Mouse (Mus musculus): ENCODE results near the gene Mblac2. TPM values are rescaled to one million over a fixed set of nuclear protein-coding genes. Genes with fewer than 3 reads are reported as not detected.
A peak's percentile ranks its signal among the peaks of the same experiment; 100 is the strongest.

Gene Mblac2
- polyA plus RNA-seq, 1 experiment from 2014 or later: 20.3 TPM

- ATAC-seq: no peak
- no peak overlapping the region for H3K27ac ChIP-seq
- H3K9me3 ChIP-seq: 0 out of 2 replicates have a peak, but pooled peaks cover 2% of the 10 kb centered on the region
- no peak overlapping the region for H3K9ac ChIP-seq (replicated peaks)
- H3K36me3 ChIP-seq: no peaks in the 10 kb centered on the region
- WGBS: 46% methylated on average over 10 of the region's 10 CpGs
- no peaks in the 10 kb centered on the region for H3K27me3 ChIP-seq
- H3K4me2 ChIP-seq (replicated peaks): no peak overlapping the region
- H3K4me3 ChIP-seq (replicated peaks): no peak overlapping the region
- H3K4me1 ChIP-seq (replicated peaks): no peaks in the 10 kb centered on the region
These were observed 32.4 kb downstream of the Mblac2 start for GRCm38 (mm10) chr13:81743391-81744091.

DNA sequence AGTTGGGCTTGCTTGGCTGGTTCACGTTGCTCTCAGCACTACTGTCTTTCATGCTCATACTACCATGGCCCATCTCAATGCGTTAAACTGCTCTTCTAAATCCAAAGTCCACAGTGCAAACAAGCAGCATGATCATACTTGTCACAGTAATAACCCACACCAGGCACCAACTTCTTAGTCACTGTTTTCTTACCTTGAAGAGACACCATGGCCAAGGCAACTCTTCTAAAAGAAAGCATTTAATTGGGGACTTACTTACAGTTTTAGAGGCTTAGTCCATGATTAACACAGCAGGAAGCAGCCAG is 32.9 kb downstream of the Mblac2 start:
- no peaks in the 10 kb centered on the region for H3K36me3 ChIP-seq
- ATAC-seq: no peak
- H3K27ac ChIP-seq: no peak overlapping the region
- H3K27me3 ChIP-seq: no peaks in the 10 kb centered on the region
- no peak overlapping the region for H3K9ac ChIP-seq (replicated peaks)
- H3K4me3 ChIP-seq (replicated peaks): no peak overlapping the region
- H3K4me2 ChIP-seq (replicated peaks): no peak overlapping the region
- 0 out of 2 replicates have a peak, but pooled peaks cover 2% of the 10 kb centered on the region for H3K9me3 ChIP-seq
- 37% methylated on average over 2 of the region's 2 CpGs for WGBS
- no peaks in the 10 kb centered on the region for H3K4me1 ChIP-seq (replicated peaks)

DNA sequence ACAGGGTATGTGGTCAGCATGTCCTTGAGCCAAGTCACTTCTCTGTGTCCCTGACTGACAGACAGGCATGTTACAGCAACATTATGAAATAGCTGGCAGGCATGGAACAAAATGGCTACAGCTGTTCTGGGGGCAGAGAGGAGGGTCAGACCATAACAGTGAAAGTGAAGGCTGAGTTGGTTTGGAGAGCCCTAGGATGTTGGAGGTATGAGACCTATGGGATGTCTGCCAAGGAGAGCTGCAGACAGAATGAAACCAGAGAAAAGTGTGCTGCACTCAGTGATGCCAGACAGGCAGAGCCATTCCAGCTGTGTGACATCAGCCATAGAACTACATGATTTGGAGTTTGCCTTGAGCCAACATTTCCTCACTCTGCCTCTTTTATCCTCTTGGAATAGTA is 43.7 kb downstream of the Mblac2 start:
- Histone ChIP-seq H3K4me1 (replicated peaks) (no peaks in the 10 kb centered on the region), H3K27ac (no peak overlapping the region), H3K4me2 (replicated peaks) (no peak overlapping the region), H3K36me3 (no peaks in the 10 kb centered on the region), H3K27me3 (no peaks in the 10 kb centered on the region), H3K9me3 (no peaks in the 10 kb centered on the region), H3K9ac (replicated peaks) (no peak overlapping the region), H3K4me3 (replicated peaks) (no peak overlapping the region)
- ATAC-seq: no peak

DNA sequence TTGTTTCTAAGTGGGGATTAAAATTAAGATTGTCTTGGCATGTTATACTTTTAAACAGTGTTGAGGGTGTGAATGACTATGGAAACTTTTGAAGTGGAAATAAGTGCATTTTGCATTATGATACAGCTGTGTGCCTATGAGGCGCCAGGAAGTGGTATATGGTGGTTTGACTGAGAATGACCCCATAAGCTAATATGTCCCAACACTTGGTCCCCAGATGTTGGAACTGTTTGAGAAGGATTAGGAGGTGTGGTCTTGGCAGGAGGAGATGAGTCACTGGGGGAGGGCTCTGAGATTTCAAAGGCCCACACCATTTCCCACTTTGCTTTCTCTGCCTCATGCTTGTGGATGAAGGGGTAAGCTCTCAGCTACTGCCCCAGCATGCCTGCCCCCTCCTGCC is 44.2 kb downstream of the Mblac2 start:
- H3K4me2 ChIP-seq (replicated peaks): no peak overlapping the region
- H3K4me1 ChIP-seq (replicated peaks): no peaks in the 10 kb centered on the region
- no peaks in the 10 kb centered on the region for H3K9me3 ChIP-seq
- H3K27me3 ChIP-seq: no peaks in the 10 kb centered on the region
- 94% methylated on average over 1 of the region's 1 CpGs for WGBS
- ATAC-seq: no peak
- H3K9ac ChIP-seq (replicated peaks): no peak overlapping the region
- H3K36me3 ChIP-seq: no peaks in the 10 kb centered on the region
- no peak overlapping the region for H3K27ac ChIP-seq
- H3K4me3 ChIP-seq (replicated peaks): no peak overlapping the region

DNA sequence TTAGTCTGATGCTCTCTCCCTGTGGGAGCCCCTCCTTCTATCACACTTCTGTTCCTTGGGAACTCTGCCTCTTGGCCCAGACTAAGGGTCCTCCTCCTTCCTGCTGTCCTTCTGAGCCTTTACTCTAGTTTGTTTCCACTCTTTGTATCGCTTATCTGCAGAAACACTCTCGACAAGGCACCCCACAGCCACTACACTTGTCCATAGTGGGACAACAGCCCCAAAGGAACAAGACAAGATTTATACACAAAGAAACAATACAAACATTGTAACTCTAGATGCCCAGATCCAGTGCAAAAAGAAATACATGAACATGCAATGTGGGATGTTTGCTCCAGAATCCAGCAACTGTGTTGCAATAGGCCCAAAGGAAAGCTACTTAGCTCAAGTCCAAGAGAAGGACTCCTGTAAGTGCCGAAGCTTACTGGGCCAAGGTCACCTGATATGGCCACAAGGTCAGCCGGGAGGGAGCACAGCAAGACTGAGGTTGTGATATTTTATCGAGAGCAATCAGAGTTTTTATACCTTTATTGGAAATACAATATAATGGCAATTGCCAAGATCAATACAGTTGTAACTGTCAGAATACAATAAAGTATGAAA is 46.0 kb downstream of the Mblac2 start:
- Histone ChIP-seq H3K4me1 (replicated peaks) (no peaks in the 10 kb centered on the region), H3K4me2 (replicated peaks) (no peak overlapping the region), H3K9me3 (no peaks in the 10 kb centered on the region), H3K27me3 (no peaks in the 10 kb centered on the region), H3K4me3 (replicated peaks) (no peak overlapping the region), H3K36me3 (no peaks in the 10 kb centered on the region), H3K27ac (no peak overlapping the region), H3K9ac (replicated peaks) (no peak overlapping the region)
- 88% methylated on average over 5 of the region's 5 CpGs for WGBS
- no peak for ATAC-seq

GRCm38 (mm10) chr13:81760379-81760778 is 49.2 kb downstream of the Mblac2 start:
- no peaks in the 10 kb centered on the region for H3K4me1 ChIP-seq (replicated peaks)
- ATAC-seq: 0 out of 2 replicates have a peak, but pooled peaks have one; percentile 41
- H3K4me3 ChIP-seq (replicated peaks): no peak overlapping the region
- no peak overlapping the region for H3K9ac ChIP-seq (replicated peaks)
- no peaks in the 10 kb centered on the region for H3K9me3 ChIP-seq
- no peak overlapping the region for H3K27ac ChIP-seq
- no peaks in the 10 kb centered on the region for H3K27me3 ChIP-seq
- H3K4me2 ChIP-seq (replicated peaks): no peak overlapping the region
- WGBS: 30% methylated on average over 3 of the region's 3 CpGs
- H3K36me3 ChIP-seq: no peaks in the 10 kb centered on the region

DNA sequence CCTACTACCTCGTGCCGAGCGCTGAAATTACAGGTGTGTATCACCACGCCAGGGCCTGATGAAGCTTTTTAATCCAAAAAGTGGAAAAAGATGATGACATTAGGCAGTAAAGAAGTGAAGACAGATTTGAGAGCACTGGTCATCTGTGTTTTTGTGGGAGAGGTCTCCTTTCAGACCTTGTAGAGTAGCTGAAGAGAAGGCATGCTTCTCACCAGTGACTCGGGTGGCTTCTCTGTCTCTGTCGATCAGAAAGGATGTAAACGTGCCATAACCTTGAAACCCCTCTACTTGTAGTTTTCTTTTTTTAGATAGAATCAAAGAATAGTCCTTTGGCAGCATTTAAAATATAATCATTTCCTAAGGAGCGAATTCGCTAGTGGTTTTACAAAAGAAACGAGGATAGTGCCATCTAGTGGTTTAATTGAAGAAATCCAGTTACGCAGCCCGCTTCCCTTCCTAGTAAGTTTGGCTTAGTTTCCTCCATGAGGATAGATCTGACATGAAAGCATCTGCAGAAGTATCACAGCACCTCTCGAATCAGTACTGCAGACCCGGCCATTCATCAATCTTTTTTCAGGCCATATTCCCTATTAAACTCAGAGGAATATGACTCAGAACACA is 50.5 kb downstream of the Mblac2 start:
- Histone ChIP-seq H3K4me3 (replicated peaks) (no peak overlapping the region), H3K4me2 (replicated peaks) (peak overlapping the region; percentile 29; the same call in 1 of the 2 replicates), H3K9me3 (no peaks in the 10 kb centered on the region), H3K4me1 (replicated peaks) (no peaks in the 10 kb centered on the region), H3K27ac (no peak overlapping the region), H3K36me3 (no peaks in the 10 kb centered on the region), H3K27me3 (no peaks in the 10 kb centered on the region), H3K9ac (replicated peaks) (no peak overlapping the region)
- peak; percentile 67 for ATAC-seq
- 31% methylated on average over 14 of the region's 14 CpGs for WGBS

DNA sequence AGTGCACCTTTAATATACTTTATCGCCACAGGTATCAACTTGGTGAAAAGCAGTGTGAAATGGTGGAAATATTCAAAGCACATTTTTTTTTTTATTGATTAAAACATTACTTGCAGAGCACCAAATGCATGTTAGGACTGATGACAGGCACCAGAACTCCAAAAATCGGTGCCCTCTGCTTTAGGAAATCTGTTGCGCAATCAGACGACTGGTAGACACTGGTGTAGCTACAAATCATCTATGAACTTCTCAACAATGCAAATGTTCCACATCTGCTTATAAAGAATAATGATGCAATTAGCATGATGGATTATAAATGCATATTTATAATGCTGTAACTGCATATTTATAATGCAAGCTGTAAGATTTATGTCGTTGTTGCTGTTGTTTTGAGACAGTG is 53.0 kb downstream of the Mblac2 start:
- WGBS: 89% methylated on average over 5 of the region's 5 CpGs
- H3K9ac ChIP-seq (replicated peaks): no peak overlapping the region

GRCm38 (mm10) chr13:81767038-81767659 is 56.0 kb downstream of the Mblac2 start:
- Histone ChIP-seq H3K27ac (no peak overlapping the region), H3K4me2 (replicated peaks) (no peak overlapping the region), H3K4me3 (replicated peaks) (no peak overlapping the region), H3K9me3 (no peaks in the 10 kb centered on the region), H3K36me3 (no peaks in the 10 kb centered on the region), H3K4me1 (replicated peaks) (no peaks in the 10 kb centered on the region), H3K9ac (replicated peaks) (no peak overlapping the region), H3K27me3 (no peaks in the 10 kb centered on the region)
- WGBS: 79% methylated on average over 7 of the region's 7 CpGs
- peak; percentile 47 for ATAC-seq

More for the DNA sequence above, 53.0 kb downstream of the Mblac2 start:
- Histone ChIP-seq H3K4me3 (replicated peaks) (no peak overlapping the region), H3K36me3 (no peaks in the 10 kb centered on the region), H3K27ac (no peak overlapping the region), H3K27me3 (no peaks in the 10 kb centered on the region), H3K9me3 (no peaks in the 10 kb centered on the region), H3K4me2 (replicated peaks) (no peak overlapping the region), H3K4me1 (replicated peaks) (no peaks in the 10 kb centered on the region)
- ATAC-seq: no peak

- Histone ChIP-seq H3K27ac (no peak overlapping the region), H3K4me3 (replicated peaks) (no peak overlapping the region), H3K4me1 (replicated peaks) (no peaks in the 10 kb centered on the region), H3K9ac (replicated peaks) (no peak overlapping the region), H3K36me3 (no peaks in the 10 kb centered on the region), H3K27me3 (no peaks in the 10 kb centered on the region), H3K4me2 (replicated peaks) (no peak overlapping the region), H3K9me3 (no peaks in the 10 kb centered on the region)
- 79% methylated on average over 3 of the region's 3 CpGs for WGBS
- ATAC-seq: no peak
These were observed 65.1 kb downstream of the Mblac2 start for GRCm38 (mm10) chr13:81776217-81776616.

- H3K9ac ChIP-seq (replicated peaks): peak overlapping the region; percentile 69
- 49% methylated on average over 9 of the region's 9 CpGs for WGBS
- peaks cover 26% of the 10 kb centered on the region for H3K4me1 ChIP-seq (replicated peaks)
- no peaks in the 10 kb centered on the region for H3K9me3 ChIP-seq
- H3K36me3 ChIP-seq: 0 out of 2 replicates have a peak, but pooled peaks cover 3% of the 10 kb centered on the region
- peak overlapping the region; percentile 99 for H3K27ac ChIP-seq
- H3K27me3 ChIP-seq: no peaks in the 10 kb centered on the region
- H3K4me3 ChIP-seq (replicated peaks): peak overlapping the region; percentile 67
- ATAC-seq: no peak
- H3K4me2 ChIP-seq (replicated peaks): peak overlapping the region; percentile 68
These were observed 71.3 kb downstream of the Mblac2 start for GRCm38 (mm10) chr13:81782475-81782874.

DNA sequence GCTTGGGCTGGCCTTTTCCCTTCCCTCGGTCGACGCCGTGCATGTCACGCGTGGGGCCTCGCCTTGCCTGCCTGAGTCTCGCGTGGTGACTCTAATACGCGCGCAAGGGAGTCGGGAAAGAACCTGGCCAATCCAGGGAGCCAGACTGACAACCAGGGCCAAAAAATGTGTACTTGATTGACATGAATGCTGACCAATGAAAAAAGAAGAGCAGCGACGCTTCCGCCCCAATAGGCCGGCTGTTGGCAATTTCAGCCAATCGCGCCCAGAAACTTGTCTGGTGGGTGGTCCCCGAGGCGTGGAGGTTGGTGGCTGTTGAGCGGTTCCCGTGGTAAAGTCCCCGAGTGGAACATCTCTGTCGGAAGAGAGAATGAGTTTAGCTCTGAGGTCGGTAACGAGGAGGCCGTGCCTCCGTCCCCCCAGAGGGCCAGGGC is 71.8 kb downstream of the Mblac2 start, which contains the start of gene Cetn3:
Gene Cetn3, plus strand, starts transcription at position 107 of the 434 bp plus-strand sequence.
- ATAC-seq: peak; percentile 93
- peak within 1 kb of the TSS; percentile 84 for H3K9ac ChIP-seq (replicated peaks)
- peaks cover 26% of the 10 kb centered on the region for H3K4me1 ChIP-seq (replicated peaks)
- peaks cover 7% of the 10 kb centered on the region for H3K36me3 ChIP-seq
- H3K27ac ChIP-seq: peak within 1 kb of the TSS; percentile 99
- H3K27me3 ChIP-seq: no peaks in the 10 kb centered on the region
- H3K4me2 ChIP-seq (replicated peaks): peak within 1 kb of the TSS; percentile 68
- no peaks in the 10 kb centered on the region for H3K9me3 ChIP-seq
- under 1% methylated on average over 29 of the region's 29 CpGs for WGBS
- peak within 1 kb of the TSS; percentile 67 for H3K4me3 ChIP-seq (replicated peaks)

Measured in midbrain, embryonic 13.5 days (tissue).